Mouse (Mus musculus) midbrain, embryonic 16.5 days (tissue): Measurements from ENCODE around the gene Tdpoz2. TPM values are rescaled to one million over a fixed set of nuclear protein-coding genes. Genes with fewer than 3 reads are reported as not detected.
"Not testable (repeated sequence)": the region's sequence is repeated elsewhere in the genome, so short reads cannot be mapped to it uniquely, and the experiment has no call there.

ENCODE experiments used
- ATAC-seq: fragments of 200-750 bp; cut with Nextera tagmentation; 2 replicates; pipeline ENCODE4 v1.8.0; 2017; ENCODE audit warnings: moderate TSS enrichment
- H3K27ac ChIP-seq: fragments of 300-500 bp; sonication (generic); 2 replicates; pipeline ENCODE4 v1.5.1; 2014; ENCODE audit warnings: mild to moderate bottlenecking, low read length, mixed read lengths
- H3K27me3 ChIP-seq: fragments of 300-500 bp; sonication (generic); 2 replicates; pipeline ENCODE4 v1.6.1; 2014; ENCODE audit warnings: low read depth, low read length, mixed read lengths; ENCODE audit not compliant: control insufficient read depth, insufficient read depth
- H3K36me3 ChIP-seq: fragments of 300-500 bp; sonication (generic); 2 replicates; pipeline ENCODE4 v1.6.1; 2014; ENCODE audit warnings: mild to moderate bottlenecking, low read length, moderate library complexity, mixed read lengths; ENCODE audit not compliant: control insufficient read depth, insufficient read depth
- H3K4me1 ChIP-seq: fragments of 300-500 bp; sonication (generic); 2 replicates; pipeline ENCODE4 v1.6.1; 2014; ENCODE audit warnings: mild to moderate bottlenecking, low read length, mixed read lengths; ENCODE audit not compliant: control insufficient read depth, insufficient read depth
- H3K4me2 ChIP-seq: fragments of 300-500 bp; sonication (generic); 2 replicates; pipeline ENCODE4 v1.6.1; 2014; ENCODE audit warnings: mild to moderate bottlenecking, low read length, mixed read lengths
- H3K4me3 ChIP-seq: fragments of 300-500 bp; sonication (generic); 2 replicates; pipeline ENCODE4 v1.5.1; 2014; ENCODE audit warnings: low read depth, mild to moderate bottlenecking, low read length, moderate library complexity, mixed read lengths
- H3K9ac ChIP-seq: fragments of 300-500 bp; sonication (generic); 2 replicates; pipeline ENCODE4 v1.6.1; 2014; ENCODE audit warnings: low read depth, low read length, mixed read lengths
- H3K9me3 ChIP-seq: fragments of 300-500 bp; sonication (generic); replicated peaks from 2 replicates; pipeline ENCODE4 v1.6.1; 2014; ENCODE audit warnings: mild to moderate bottlenecking, low read length, mixed read lengths; ENCODE audit not compliant: control insufficient read depth, poor library complexity, severe bottlenecking
- WGBS: fragments of 180-500 bp; shearing (Covaris S2); extraction: QIAGEN DNeasy Blood & Tissue Kit; methylation state at CpG from one replicate; pipeline ENCODE4 v1.1.7; 2014; 5-methylcytosine and 5-hydroxymethylcytosine counted together
- polyA plus RNA-seq: library from polyadenylated mRNA; unstranded; fragments of >200 nt; fragmentation: Nextera tagmentation; extraction: Ambion mirVana; gene quantifications from 2 replicates; pipeline ENCODE4 v1.2.1, GENCODE M21; 2015

The Tdpoz2 gene
- not detected in 2 replicates for polyA plus RNA-seq

DNA sequence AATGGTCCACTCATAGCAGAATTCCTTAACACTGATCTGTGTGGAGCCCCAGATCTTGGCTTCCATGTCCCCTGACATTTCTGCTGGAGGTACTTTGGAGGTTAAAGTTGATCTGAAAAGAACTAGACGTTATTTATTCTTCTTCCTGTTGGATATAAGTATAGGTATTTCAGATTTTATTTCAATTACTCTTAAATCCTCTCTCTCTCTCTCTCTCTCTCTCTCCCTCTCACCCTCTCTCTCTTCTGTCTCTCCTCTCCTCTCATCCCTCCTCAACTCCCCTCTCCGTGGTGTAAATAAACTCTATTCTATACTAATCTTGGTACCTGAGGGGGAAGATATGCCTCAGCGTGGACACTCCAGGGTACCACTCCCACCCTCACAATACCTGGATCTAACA lies at the start of gene Tdpoz2:
Gene Tdpoz2 (minus strand): TSS at position 101 of the 400 bp plus-strand sequence.
- H3K4me3 ChIP-seq = no peak within 1 kb of the TSS
- ATAC-seq = no peak
- no peak within 1 kb of the TSS for H3K27ac ChIP-seq
- H3K4me2 ChIP-seq = no peak within 1 kb of the TSS
- no peaks in the 10 kb centered on the region for H3K9me3 ChIP-seq
- H3K4me1 ChIP-seq = no peaks in the 10 kb centered on the region
- whole genome bisulfite sequencing = 80% methylated on average over 3 of the region's 3 CpGs
- no peaks in the 10 kb centered on the region for H3K36me3 ChIP-seq
- no peaks in the 10 kb centered on the region for H3K27me3 ChIP-seq
- no peak within 1 kb of the TSS for H3K9ac ChIP-seq

DNA sequence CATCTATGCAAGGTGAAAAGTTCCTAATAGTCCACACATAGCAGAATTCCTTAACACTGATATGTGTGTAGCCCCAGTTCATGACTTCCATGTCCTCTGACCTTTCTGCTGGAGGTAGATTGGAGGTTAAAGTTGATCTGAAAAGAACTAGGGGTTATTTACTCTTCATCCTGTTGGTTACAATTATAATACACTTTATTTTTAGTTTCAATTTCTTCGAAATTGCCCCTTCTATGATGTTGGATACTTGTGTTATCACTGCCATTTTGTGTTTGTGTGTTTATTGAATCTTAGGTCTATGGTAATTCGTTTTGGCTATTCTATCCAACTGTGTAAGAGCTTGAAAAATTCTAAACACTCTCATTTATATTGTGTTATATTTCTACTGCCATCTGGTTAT lies 40.5 kb upstream of the Tdpoz2 start, which contains the start of gene Gm37596:
Gene Gm37596 (minus strand): TSS at position 101 of the 400 bp plus-strand sequence.
- WGBS = 55% methylated on average over 1 of the region's 2 CpGs
- not testable (repeated sequence) for H3K27me3 ChIP-seq, H3K4me2 ChIP-seq, H3K4me3 ChIP-seq, ATAC-seq, H3K9me3 ChIP-seq, H3K4me1 ChIP-seq, H3K36me3 ChIP-seq, H3K9ac ChIP-seq, H3K27ac ChIP-seq

DNA sequence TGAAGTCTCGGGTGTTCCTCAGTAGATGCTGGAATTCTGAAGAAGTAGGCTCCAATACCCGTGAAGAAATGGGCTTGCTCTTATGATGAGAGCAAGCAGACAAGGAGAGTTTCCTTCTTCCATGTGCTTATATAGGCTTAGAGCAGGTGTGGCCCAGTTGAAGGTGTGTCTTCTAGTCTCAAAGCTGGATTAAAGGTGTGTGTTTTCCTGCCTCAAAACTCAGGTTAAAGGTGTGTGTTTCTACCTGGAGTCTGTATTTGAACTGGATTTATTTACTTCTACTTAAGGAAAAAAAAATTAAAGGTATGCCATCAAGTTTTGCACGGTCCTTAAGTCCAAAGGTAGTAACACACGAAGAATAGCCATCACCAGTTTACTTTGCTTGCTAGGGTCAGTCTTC lies 23.7 kb upstream of the Tdpoz2 start, which contains the start of gene Tdpoz1:
Gene Tdpoz1 (minus strand): TSS at position 101 of the 400 bp plus-strand sequence.
- not testable (repeated sequence) for H3K9me3 ChIP-seq, H3K27me3 ChIP-seq, H3K4me2 ChIP-seq, H3K4me1 ChIP-seq, H3K36me3 ChIP-seq, H3K27ac ChIP-seq, ATAC-seq, H3K9ac ChIP-seq, H3K4me3 ChIP-seq
- 74% methylated on average over 2 of the region's 4 CpGs for WGBS

DNA sequence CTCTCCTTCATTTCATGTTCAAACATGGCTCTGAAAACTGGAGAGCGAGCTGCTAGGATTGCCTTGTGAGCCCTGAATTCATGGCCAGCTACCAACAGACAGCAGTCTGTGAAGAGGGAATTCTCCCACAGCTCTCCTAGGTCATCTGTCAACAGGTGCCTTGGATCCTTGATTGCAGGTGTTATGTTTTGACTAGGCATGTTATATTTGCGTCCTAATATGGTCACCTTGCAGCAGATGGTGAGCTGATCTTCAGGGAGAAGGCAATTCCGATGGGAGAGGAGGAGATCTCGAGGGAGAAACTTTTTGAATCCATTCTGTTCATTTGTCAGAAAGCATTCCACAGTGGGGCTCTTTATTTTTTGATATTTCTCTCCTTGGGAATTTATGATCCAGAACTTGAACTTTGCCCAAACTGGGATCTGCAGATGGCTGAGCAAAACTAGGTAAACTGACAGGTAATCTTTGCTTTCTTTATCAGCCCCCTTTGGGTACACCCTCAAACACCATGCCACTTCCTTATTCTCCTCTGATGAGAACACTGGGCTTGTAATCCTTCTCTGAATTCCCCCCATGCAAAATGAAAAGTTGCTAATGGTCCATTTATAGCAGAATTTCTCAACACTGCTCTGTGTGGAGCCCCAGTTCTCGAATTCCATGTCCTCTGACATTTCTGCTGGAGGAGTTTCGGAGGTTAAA lies 18.5 kb upstream of the Tdpoz2 start:
- WGBS = 81% methylated on average over 4 of the region's 6 CpGs

DNA sequence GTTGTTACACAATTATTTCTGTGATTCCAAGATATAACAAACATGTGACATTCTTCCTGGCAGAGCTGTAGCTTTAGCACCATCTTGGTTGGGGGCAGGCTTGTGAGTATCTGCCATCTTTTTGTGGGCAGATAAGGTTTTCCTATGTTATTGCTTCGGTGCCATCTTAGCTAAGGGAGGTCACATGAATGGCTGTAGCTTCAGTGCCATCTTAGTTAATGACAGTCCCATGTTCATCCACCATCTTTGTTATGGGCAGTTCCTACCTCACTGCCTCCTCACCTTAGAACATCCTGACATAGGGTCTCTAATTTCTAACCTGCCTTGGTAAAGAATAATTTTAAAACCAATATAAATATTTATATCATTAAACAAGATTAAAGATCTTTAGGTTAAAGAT lies 1.8 kb upstream of the Tdpoz2 start:
- Histone ChIP-seq H3K36me3 (no peaks in the 10 kb centered on the region), H3K27me3 (no peaks in the 10 kb centered on the region), H3K27ac (no peak overlapping the region), H3K9me3 (no peaks in the 10 kb centered on the region), H3K4me3 (no peak overlapping the region), H3K9ac (no peak overlapping the region), H3K4me2 (no peak overlapping the region), H3K4me1 (no peaks in the 10 kb centered on the region)
- ATAC-seq = no peak
- WGBS = 85% methylated on average over 1 of the region's 1 CpGs

More for the DNA sequence above, 18.5 kb upstream of the Tdpoz2 start:
- not testable (repeated sequence) for H3K36me3 ChIP-seq, H3K9ac ChIP-seq, H3K4me2 ChIP-seq, H3K27ac ChIP-seq, H3K4me3 ChIP-seq, H3K27me3 ChIP-seq, ATAC-seq, H3K4me1 ChIP-seq, H3K9me3 ChIP-seq

DNA sequence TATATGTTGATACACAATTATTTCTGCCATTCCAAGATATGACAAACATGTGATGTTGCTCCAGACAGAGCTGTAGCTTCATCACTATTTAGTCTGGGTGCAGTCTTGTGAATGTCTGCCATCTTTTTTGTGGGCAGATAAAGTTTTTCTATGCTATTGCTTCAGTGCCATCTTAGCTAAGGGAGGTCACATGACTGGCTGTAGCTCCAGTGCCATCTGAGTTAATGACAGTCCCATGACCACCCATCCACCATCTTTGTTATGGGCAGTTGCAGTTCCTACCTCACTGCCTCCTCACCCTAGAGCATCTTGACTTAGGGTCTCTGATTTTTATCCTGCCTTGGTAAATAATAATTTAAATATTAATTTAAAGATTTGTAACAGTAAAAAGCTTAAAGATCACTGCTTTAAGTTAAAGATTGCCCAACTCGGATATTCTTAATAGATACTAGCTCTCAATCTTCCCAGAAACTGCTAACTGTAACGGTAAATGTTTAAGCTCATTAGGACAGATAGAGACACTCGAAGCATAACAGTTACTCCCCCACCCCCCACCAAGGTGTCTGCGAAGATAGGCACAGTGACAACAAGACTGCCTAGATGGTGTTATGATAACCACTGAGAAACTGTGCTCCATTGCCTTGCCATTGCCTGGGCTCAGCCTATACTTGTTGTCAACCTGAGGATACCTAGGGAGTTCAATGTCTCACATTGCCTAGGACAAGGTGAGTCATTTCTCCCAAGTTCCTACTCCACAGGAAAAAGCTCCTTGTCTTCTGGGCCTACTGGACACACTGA lies 21.4 kb downstream of the Tdpoz2 start:
- ATAC-seq = not testable (repeated sequence)

DNA sequence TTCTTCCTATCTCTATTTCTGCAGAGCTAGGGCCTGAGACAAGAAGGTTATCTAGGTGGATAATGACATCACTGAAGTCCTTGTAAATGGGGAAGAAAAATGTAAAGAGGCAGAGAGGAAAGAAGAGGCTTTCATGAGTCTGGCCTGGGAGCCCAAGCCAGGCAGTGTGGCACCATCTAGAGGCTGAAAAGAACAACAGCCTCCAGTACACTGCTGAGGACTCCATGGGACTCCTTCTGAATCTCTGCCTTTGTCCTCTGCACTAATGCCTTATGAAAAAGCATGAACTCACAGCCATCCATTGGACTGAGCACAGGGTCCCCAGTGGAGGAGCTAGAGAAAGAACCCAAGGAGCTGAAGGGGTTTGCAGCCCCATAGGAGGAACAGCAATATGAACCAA lies 43.5 kb downstream of the Tdpoz2 start:
- not testable (repeated sequence) for H3K27ac ChIP-seq, H3K36me3 ChIP-seq, H3K4me2 ChIP-seq, H3K4me1 ChIP-seq, H3K9ac ChIP-seq, H3K4me3 ChIP-seq, H3K27me3 ChIP-seq, H3K9me3 ChIP-seq
- peak; percentile 75; the same call in 1 of the 2 replicates for ATAC-seq

More for the DNA sequence above, 21.4 kb downstream of the Tdpoz2 start:
- H3K27ac ChIP-seq, H3K9me3 ChIP-seq, H3K4me2 ChIP-seq, H3K4me3 ChIP-seq, H3K36me3 ChIP-seq, H3K9ac ChIP-seq, H3K4me1 ChIP-seq, H3K27me3 ChIP-seq: not testable (repeated sequence)
- WGBS = 87% methylated on average over 4 of the region's 4 CpGs

DNA sequence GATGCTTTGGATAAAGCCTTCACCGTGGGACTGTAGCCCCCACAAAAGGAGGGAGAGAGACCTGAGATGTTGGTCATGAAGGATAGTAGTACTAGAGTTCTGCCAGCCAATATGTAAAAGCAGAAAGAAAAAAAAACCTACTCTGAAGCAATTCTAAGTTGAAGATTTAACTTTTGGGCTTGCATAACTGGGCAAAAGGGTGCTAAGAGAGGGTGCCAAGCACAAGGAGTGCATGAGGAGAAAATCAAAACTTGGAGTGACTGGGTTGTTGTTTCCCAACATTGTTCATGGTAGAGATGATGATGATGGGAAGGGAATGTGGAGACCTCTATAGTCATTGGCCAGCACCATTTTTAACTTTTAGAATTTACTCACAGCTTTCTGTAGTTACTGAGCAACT lies 50.6 kb downstream of the Tdpoz2 start:
- Histone ChIP-seq H3K4me1 (no peaks in the 10 kb centered on the region), H3K27ac (no peak overlapping the region), H3K9me3 (no peaks in the 10 kb centered on the region), H3K4me3 (no peak overlapping the region), H3K9ac (no peak overlapping the region), H3K4me2 (no peak overlapping the region), H3K36me3 (no peaks in the 10 kb centered on the region), H3K27me3 (no peaks in the 10 kb centered on the region)
- 77% methylated on average over 1 of the region's 1 CpGs for WGBS
- ATAC-seq = no peak
